Comparison of ENCODE assay signal across 12 mouse cellular contexts in the genomic region with DNA sequence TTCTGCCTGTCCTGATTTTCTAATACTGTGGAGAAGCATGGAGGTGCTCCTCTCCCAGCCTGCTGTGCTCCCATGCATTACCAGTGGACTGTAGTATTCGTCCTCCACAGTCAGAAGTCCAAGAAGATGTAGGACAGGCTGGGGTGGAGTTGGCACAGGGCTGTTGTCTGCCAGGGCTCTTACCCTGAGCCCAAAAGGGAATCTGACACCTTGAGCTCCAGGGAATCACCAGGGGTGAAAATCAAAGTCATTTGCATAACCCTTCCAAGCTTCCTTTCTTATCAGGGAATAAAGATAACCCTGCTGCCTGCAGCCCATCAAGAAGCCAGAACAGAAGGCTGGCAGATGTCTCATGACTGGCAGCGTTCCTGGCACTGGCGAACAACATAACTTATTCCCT.
"Had no signal": no experiment of that assay in that cellular context is flagged by ENCODE, and none has a peak within 500 bp of the region (broad histone marks: within the 10 kb centered on the region; RNA-seq: fewer than 3 reads in every experiment).

No protein-coding gene starts in this region.

- H3K9ac ChIP-seq: limb, embryonic 15.5 days; liver, embryonic 12.5 days; lung, embryonic 14.5 days; neural tube, embryonic 15.5 days had no signal

- ATAC-seq: liver, embryonic 12.5 days had no signal

- H3K27me3 ChIP-seq: limb, embryonic 15.5 days; liver, embryonic 12.5 days; neural tube, embryonic 15.5 days had no signal

- H3K4me1 ChIP-seq: limb, embryonic 15.5 days had no signal

- H3K9me3 ChIP-seq: limb, embryonic 15.5 days; liver, embryonic 12.5 days; midbrain, embryonic 10.5 days; neural tube, embryonic 15.5 days had no signal

- DNase-seq: kidney, postnatal 36 days; lung, embryonic 14.5 days; lung, postnatal 10 days; lung, postnatal 4 days; midbrain, embryonic 14.5 days; right cerebral cortex, postnatal 25 days had no signal

- H3K4me3 ChIP-seq: limb, embryonic 15.5 days; liver, embryonic 12.5 days; midbrain, embryonic 10.5 days; myocyte; neural tube, embryonic 15.5 days had no signal

- H3K36me3 ChIP-seq: limb, embryonic 15.5 days; liver, embryonic 12.5 days; midbrain, embryonic 10.5 days; neural tube, embryonic 15.5 days had no signal

- H3K27ac ChIP-seq: kidney, postnatal 0 days; limb, embryonic 15.5 days; liver, embryonic 12.5 days; midbrain, embryonic 10.5 days; neural tube, embryonic 15.5 days had no signal

- H3K4me2 ChIP-seq: limb, embryonic 15.5 days; liver, embryonic 12.5 days; lung, embryonic 14.5 days; neural tube, embryonic 15.5 days had no signal
